Mouse (Mus musculus): ENCODE data around the gene Ube2e1. TPM values are rescaled to one million over a fixed set of nuclear protein-coding genes. Genes with fewer than 3 reads are reported as not detected.

Gene Ube2e1
- polyA plus RNA-seq, 1 experiment from 2014 or later, result 57.6 TPM

- Histone ChIP-seq H3K36me3 (peaks cover 10% of the 10 kb centered on the region; the same call in 1 of the 2 replicates), H3K27ac (replicated peaks) (no peak overlapping the region), H3K27me3 (replicated peaks) (no peaks in the 10 kb centered on the region; the same call in 1 of the 2 replicates), H3K4me1 (peaks cover 31% of the 10 kb centered on the region), H3K4me2 (no peak overlapping the region), H3K9me3 (no peaks in the 10 kb centered on the region), H3K4me3 (no peak overlapping the region), H3K9ac (no peak overlapping the region)
- no peak for ATAC-seq (ENCODE audit: extremely low read depth, insufficient number of reproducible peaks, low FRiP score, low TSS enrichment)
- 90% methylated on average over 5 of the region's 5 CpGs for WGBS
Observed at GRCm38 (mm10) chr14:18304165-18304564, 27.5 kb downstream of the Ube2e1 start.

GRCm38 (mm10) chr14:18303262-18303661 lies 28.4 kb downstream of the Ube2e1 start:
- no peaks in the 10 kb centered on the region for H3K9me3 ChIP-seq
- no peak overlapping the region for H3K4me3 ChIP-seq
- 0 out of 2 replicates have a peak overlapping the region, but pooled peaks have one; percentile 9 for H3K4me2 ChIP-seq
- peaks cover 31% of the 10 kb centered on the region for H3K4me1 ChIP-seq
- H3K36me3 ChIP-seq, result peaks cover 10% of the 10 kb centered on the region; the same call in 1 of the 2 replicates
- no peak; the same call in 1 of the 2 replicates for ATAC-seq (ENCODE audit: extremely low read depth, insufficient number of reproducible peaks, low FRiP score, low TSS enrichment)
- no peak overlapping the region; the same call in 1 of the 2 replicates for H3K27ac ChIP-seq (replicated peaks)
- no peak overlapping the region for H3K9ac ChIP-seq
- no peaks in the 10 kb centered on the region; the same call in 1 of the 2 replicates for H3K27me3 ChIP-seq (replicated peaks)
- 33% methylated on average over 4 of the region's 4 CpGs for WGBS

- 60% methylated on average over 3 of the region's 3 CpGs for WGBS
- Histone ChIP-seq H3K4me1 (peaks cover 31% of the 10 kb centered on the region), H3K9ac (no peak overlapping the region), H3K27ac (replicated peaks) (no peak overlapping the region), H3K4me2 (no peak overlapping the region), H3K4me3 (no peak overlapping the region), H3K9me3 (no peaks in the 10 kb centered on the region), H3K27me3 (replicated peaks) (no peaks in the 10 kb centered on the region; the same call in 1 of the 2 replicates), H3K36me3 (peaks cover 10% of the 10 kb centered on the region; the same call in 1 of the 2 replicates)
- ATAC-seq (ENCODE audit: extremely low read depth, insufficient number of reproducible peaks, low FRiP score, low TSS enrichment), result no peak
Observed at GRCm38 (mm10) chr14:18302750-18303149, 28.9 kb downstream of the Ube2e1 start.

GRCm38 (mm10) chr14:18301591-18301990 lies 30.1 kb downstream of the Ube2e1 start:
- no peak for ATAC-seq (ENCODE audit: extremely low read depth, insufficient number of reproducible peaks, low FRiP score, low TSS enrichment)
- Histone ChIP-seq H3K4me3 (no peak overlapping the region), H3K27me3 (replicated peaks) (no peaks in the 10 kb centered on the region; the same call in 1 of the 2 replicates), H3K9me3 (no peaks in the 10 kb centered on the region), H3K4me1 (peaks cover 31% of the 10 kb centered on the region), H3K9ac (no peak overlapping the region), H3K4me2 (no peak overlapping the region), H3K36me3 (peaks cover 10% of the 10 kb centered on the region; the same call in 1 of the 2 replicates), H3K27ac (replicated peaks) (0 out of 2 replicates have a peak overlapping the region, but pooled peaks have one; percentile 24)
- 43% methylated on average over 3 of the region's 3 CpGs for WGBS

GRCm38 (mm10) chr14:18300676-18301075 lies 31.0 kb downstream of the Ube2e1 start:
- Histone ChIP-seq H3K4me1 (peaks cover 31% of the 10 kb centered on the region), H3K9me3 (no peaks in the 10 kb centered on the region), H3K9ac (no peak overlapping the region), H3K27ac (replicated peaks) (no peak overlapping the region), H3K36me3 (peaks cover 9% of the 10 kb centered on the region; the same call in 1 of the 2 replicates), H3K27me3 (replicated peaks) (no peaks in the 10 kb centered on the region; the same call in 1 of the 2 replicates), H3K4me3 (no peak overlapping the region), H3K4me2 (no peak overlapping the region)
- no peak for ATAC-seq (ENCODE audit: extremely low read depth, insufficient number of reproducible peaks, low FRiP score, low TSS enrichment)
- WGBS, result 90% methylated on average over 2 of the region's 2 CpGs

- Histone ChIP-seq H3K27ac (replicated peaks) (no peak overlapping the region), H3K4me1 (peaks cover 27% of the 10 kb centered on the region), H3K4me2 (no peak overlapping the region), H3K36me3 (no peaks in the 10 kb centered on the region), H3K9ac (no peak overlapping the region), H3K27me3 (replicated peaks) (no peaks in the 10 kb centered on the region; the same call in 1 of the 2 replicates), H3K4me3 (no peak overlapping the region), H3K9me3 (no peaks in the 10 kb centered on the region)
- no peak for ATAC-seq (ENCODE audit: extremely low read depth, insufficient number of reproducible peaks, low FRiP score, low TSS enrichment)
- WGBS, result 84% methylated on average over 2 of the region's 2 CpGs
Observed at GRCm38 (mm10) chr14:18298874-18299273, 32.8 kb downstream of the Ube2e1 start.

- Histone ChIP-seq H3K4me1 (peaks cover 13% of the 10 kb centered on the region), H3K36me3 (no peaks in the 10 kb centered on the region), H3K9me3 (no peaks in the 10 kb centered on the region), H3K27me3 (replicated peaks) (no peaks in the 10 kb centered on the region; the same call in 1 of the 2 replicates), H3K4me3 (no peak overlapping the region), H3K4me2 (no peak overlapping the region), H3K27ac (replicated peaks) (no peak overlapping the region), H3K9ac (no peak overlapping the region)
- ATAC-seq (ENCODE audit: extremely low read depth, insufficient number of reproducible peaks, low FRiP score, low TSS enrichment), result no peak
- WGBS, result 83% methylated on average over 2 of the region's 2 CpGs
Observed at GRCm38 (mm10) chr14:18297441-18297840, 34.2 kb downstream of the Ube2e1 start.

GRCm38 (mm10) chr14:18292578-18292977 lies 39.1 kb downstream of the Ube2e1 start:
- Histone ChIP-seq H3K27ac (replicated peaks) (no peak overlapping the region), H3K27me3 (replicated peaks) (no peaks in the 10 kb centered on the region), H3K4me3 (no peak overlapping the region), H3K36me3 (peaks cover 3% of the 10 kb centered on the region; the same call in 1 of the 2 replicates), H3K9ac (no peak overlapping the region), H3K9me3 (no peaks in the 10 kb centered on the region), H3K4me1 (peaks cover 9% of the 10 kb centered on the region), H3K4me2 (no peak overlapping the region)
- WGBS, result 86% methylated on average over 3 of the region's 3 CpGs
- ATAC-seq (ENCODE audit: extremely low read depth, insufficient number of reproducible peaks, low FRiP score, low TSS enrichment), result no peak

GRCm38 (mm10) chr14:18292111-18292510 lies 39.5 kb downstream of the Ube2e1 start:
- WGBS, result 74% methylated on average over 3 of the region's 3 CpGs
- Histone ChIP-seq H3K4me1 (peaks cover 13% of the 10 kb centered on the region), H3K9ac (no peak overlapping the region), H3K27ac (replicated peaks) (no peak overlapping the region), H3K4me3 (no peak overlapping the region), H3K27me3 (replicated peaks) (no peaks in the 10 kb centered on the region), H3K36me3 (peaks cover 3% of the 10 kb centered on the region; the same call in 1 of the 2 replicates), H3K4me2 (no peak overlapping the region), H3K9me3 (no peaks in the 10 kb centered on the region)
- ATAC-seq (ENCODE audit: extremely low read depth, insufficient number of reproducible peaks, low FRiP score, low TSS enrichment), result no peak

- Histone ChIP-seq H3K4me3 (no peak overlapping the region), H3K27me3 (replicated peaks) (no peaks in the 10 kb centered on the region), H3K27ac (replicated peaks) (peak overlapping the region; percentile 48; the same call in 1 of the 2 replicates), H3K9ac (no peak overlapping the region), H3K36me3 (peaks cover 17% of the 10 kb centered on the region), H3K4me1 (peaks cover 17% of the 10 kb centered on the region), H3K9me3 (no peaks in the 10 kb centered on the region), H3K4me2 (no peak overlapping the region)
- ATAC-seq (ENCODE audit: extremely low read depth, insufficient number of reproducible peaks, low FRiP score, low TSS enrichment), result no peak
- 54% methylated on average over 2 of the region's 2 CpGs for WGBS
Observed at GRCm38 (mm10) chr14:18287391-18287790, 44.3 kb downstream of the Ube2e1 start.

GRCm38 (mm10) chr14:18286441-18286840 lies 45.2 kb downstream of the Ube2e1 start:
- Histone ChIP-seq H3K9me3 (no peaks in the 10 kb centered on the region), H3K4me1 (peaks cover 14% of the 10 kb centered on the region), H3K36me3 (peaks cover 26% of the 10 kb centered on the region), H3K27me3 (replicated peaks) (no peaks in the 10 kb centered on the region), H3K4me3 (no peak overlapping the region), H3K9ac (no peak overlapping the region), H3K4me2 (no peak overlapping the region), H3K27ac (replicated peaks) (no peak overlapping the region)
- WGBS, result 82% methylated on average over 2 of the region's 2 CpGs
- ATAC-seq (ENCODE audit: extremely low read depth, insufficient number of reproducible peaks, low FRiP score, low TSS enrichment), result no peak

- no peak for ATAC-seq (ENCODE audit: extremely low read depth, insufficient number of reproducible peaks, low FRiP score, low TSS enrichment)
- WGBS, result 85% methylated on average over 3 of the region's 3 CpGs
- Histone ChIP-seq H3K9me3 (no peaks in the 10 kb centered on the region), H3K36me3 (peaks cover 28% of the 10 kb centered on the region), H3K27ac (replicated peaks) (no peak overlapping the region), H3K27me3 (replicated peaks) (no peaks in the 10 kb centered on the region), H3K4me2 (no peak overlapping the region), H3K9ac (no peak overlapping the region), H3K4me1 (peaks cover 14% of the 10 kb centered on the region), H3K4me3 (no peak overlapping the region)
Observed at GRCm38 (mm10) chr14:18285476-18285875, 46.2 kb downstream of the Ube2e1 start.

All from heart, embryonic 13.5 days (tissue).